Mouse (Mus musculus): ENCODE data around the gene Srgap1. TPM values are rescaled to one million over a fixed set of nuclear protein-coding genes. Genes with fewer than 3 reads are reported as not detected.

The Srgap1 gene
- total and polyA plus RNA-seq, 2 experiments from 2014 or later, result 18.8 to 24.4 TPM

- Histone ChIP-seq H3K4me1 (ENCODE audit: insufficient read depth, low read length) (no peaks in the 10 kb centered on the region; the same call in 1 of the 2 replicates), H3K4me2 (ENCODE audit: low read depth, low read length) (no peak overlapping the region), H3K36me3 (ENCODE audit: insufficient read depth, low read length) (no peaks in the 10 kb centered on the region), H3K27ac (no peak overlapping the region), H3K4me3 (ENCODE audit: low read length) (no peak overlapping the region), H3K9me3 (ENCODE audit: low read length) (no peaks in the 10 kb centered on the region), H3K27me3 (ENCODE audit: insufficient read depth, low read length) (no peaks in the 10 kb centered on the region), H3K9ac (replicated peaks; ENCODE audit: low read length) (no peak overlapping the region)
- TF ChIP-seq CTCF (IDR thresholded peaks at IDR 0.05; ENCODE audit: low read depth), result peak; percentile 20; the same call in 1 of the 2 replicates
- DNase-seq (ENCODE audit: low spot score), result peak; percentile 18
- whole genome bisulfite sequencing, result 49% methylated on average over 8 of the region's 8 CpGs
- ATAC-seq, result no peak
Observed at GRCm38 (mm10) chr10:121759095-121759494, 288.0 kb downstream of the Srgap1 start.

- Histone ChIP-seq H3K4me3 (ENCODE audit: low read length) (no peak overlapping the region), H3K4me2 (ENCODE audit: low read depth, low read length) (no peak overlapping the region), H3K27ac (no peak overlapping the region), H3K27me3 (ENCODE audit: insufficient read depth, low read length) (no peaks in the 10 kb centered on the region), H3K36me3 (ENCODE audit: insufficient read depth, low read length) (0 out of 2 replicates have a peak, but pooled peaks cover 3% of the 10 kb centered on the region), H3K9me3 (ENCODE audit: low read length) (no peaks in the 10 kb centered on the region), H3K4me1 (ENCODE audit: insufficient read depth, low read length) (no peaks in the 10 kb centered on the region; the same call in 1 of the 2 replicates), H3K9ac (replicated peaks; ENCODE audit: low read length) (no peak overlapping the region)
- 83% methylated on average over 4 of the region's 4 CpGs for WGBS
- DNase-seq (ENCODE audit: low spot score), result no peak
- no peak for ATAC-seq
- TF ChIP-seq CTCF (IDR thresholded peaks at IDR 0.05; ENCODE audit: low read depth), result no peak
Observed at GRCm38 (mm10) chr10:121756677-121757076, 290.4 kb downstream of the Srgap1 start.

GRCm38 (mm10) chr10:121755822-121756221, 291.3 kb downstream of the Srgap1 start:
- no peaks in the 10 kb centered on the region; the same call in 1 of the 2 replicates for H3K4me1 ChIP-seq (ENCODE audit: insufficient read depth, low read length)
- H3K27me3 ChIP-seq (ENCODE audit: insufficient read depth, low read length), result no peaks in the 10 kb centered on the region
- no peak overlapping the region for H3K27ac ChIP-seq
- 24% methylated on average over 1 of the region's 1 CpGs for WGBS
- no peaks in the 10 kb centered on the region for H3K9me3 ChIP-seq (ENCODE audit: low read length)
- DNase-seq (ENCODE audit: low spot score) (no peak), ATAC-seq (no peak)
- peaks cover 3% of the 10 kb centered on the region; the same call in 1 of the 2 replicates for H3K36me3 ChIP-seq (ENCODE audit: insufficient read depth, low read length)
- H3K9ac ChIP-seq (replicated peaks; ENCODE audit: low read length), result no peak overlapping the region
- H3K4me2 ChIP-seq (ENCODE audit: low read depth, low read length), result no peak overlapping the region
- TF ChIP-seq CTCF (IDR thresholded peaks at IDR 0.05; ENCODE audit: low read depth), result no peak
- no peak overlapping the region for H3K4me3 ChIP-seq (ENCODE audit: low read length)

GRCm38 (mm10) chr10:121754237-121754636, 292.9 kb downstream of the Srgap1 start:
- WGBS, result 81% methylated on average over 5 of the region's 5 CpGs
- no peak for TF ChIP-seq CTCF (IDR thresholded peaks at IDR 0.05; ENCODE audit: low read depth)
- Histone ChIP-seq H3K9me3 (ENCODE audit: low read length) (no peaks in the 10 kb centered on the region), H3K4me1 (ENCODE audit: insufficient read depth, low read length) (no peaks in the 10 kb centered on the region; the same call in 1 of the 2 replicates), H3K4me2 (ENCODE audit: low read depth, low read length) (no peak overlapping the region), H3K36me3 (ENCODE audit: insufficient read depth, low read length) (peaks cover 3% of the 10 kb centered on the region; the same call in 1 of the 2 replicates), H3K4me3 (ENCODE audit: low read length) (no peak overlapping the region), H3K9ac (replicated peaks; ENCODE audit: low read length) (no peak overlapping the region), H3K27me3 (ENCODE audit: insufficient read depth, low read length) (no peaks in the 10 kb centered on the region), H3K27ac (no peak overlapping the region)
- no peak for DNase-seq (ENCODE audit: low spot score)
- no peak for ATAC-seq

- no peaks in the 10 kb centered on the region for H3K9me3 ChIP-seq (ENCODE audit: low read length)
- no peak for ATAC-seq
- WGBS, result 93% methylated on average over 12 of the region's 12 CpGs
- TF ChIP-seq CTCF (IDR thresholded peaks at IDR 0.05; ENCODE audit: low read depth), result no peak
- H3K4me1 ChIP-seq (ENCODE audit: insufficient read depth, low read length), result no peaks in the 10 kb centered on the region
- no peak for DNase-seq (ENCODE audit: low spot score)
- no peak overlapping the region for H3K9ac ChIP-seq (replicated peaks; ENCODE audit: low read length)
- no peak overlapping the region for H3K4me2 ChIP-seq (ENCODE audit: low read depth, low read length)
- peaks cover 11% of the 10 kb centered on the region for H3K36me3 ChIP-seq (ENCODE audit: insufficient read depth, low read length)
- H3K27me3 ChIP-seq (ENCODE audit: insufficient read depth, low read length), result no peaks in the 10 kb centered on the region
- no peak overlapping the region for H3K4me3 ChIP-seq (ENCODE audit: low read length)
- H3K27ac ChIP-seq, result no peak overlapping the region
Observed at GRCm38 (mm10) chr10:121750175-121750574, 296.9 kb downstream of the Srgap1 start.

- TF ChIP-seq CTCF (IDR thresholded peaks at IDR 0.05; ENCODE audit: low read depth), result no peak
- Histone ChIP-seq H3K27ac (no peak overlapping the region), H3K4me1 (ENCODE audit: insufficient read depth, low read length) (no peaks in the 10 kb centered on the region), H3K36me3 (ENCODE audit: insufficient read depth, low read length) (peaks cover 4% of the 10 kb centered on the region), H3K27me3 (ENCODE audit: insufficient read depth, low read length) (no peaks in the 10 kb centered on the region), H3K4me2 (ENCODE audit: low read depth, low read length) (no peak overlapping the region), H3K9me3 (ENCODE audit: low read length) (no peaks in the 10 kb centered on the region), H3K9ac (replicated peaks; ENCODE audit: low read length) (no peak overlapping the region), H3K4me3 (ENCODE audit: low read length) (no peak overlapping the region)
- no peak for ATAC-seq
- 39% methylated on average over 4 of the region's 4 CpGs for WGBS
- DNase-seq (ENCODE audit: low spot score), result no peak
Observed at GRCm38 (mm10) chr10:121742336-121742735, 304.8 kb downstream of the Srgap1 start.
